Mouse (Mus musculus) c-Kit-positive CD71-positive TER-119-negative erythroid progenitor cells, embryonic 14.5 days (primary cell): ENCODE data around the gene Chd3.

Experiments
- DNase-seq: peaks from one replicate; pipeline ENCODE4 v3.0.0-alpha.2; 2013; ENCODE audit warnings: low read depth

The Chd3 gene

DNA sequence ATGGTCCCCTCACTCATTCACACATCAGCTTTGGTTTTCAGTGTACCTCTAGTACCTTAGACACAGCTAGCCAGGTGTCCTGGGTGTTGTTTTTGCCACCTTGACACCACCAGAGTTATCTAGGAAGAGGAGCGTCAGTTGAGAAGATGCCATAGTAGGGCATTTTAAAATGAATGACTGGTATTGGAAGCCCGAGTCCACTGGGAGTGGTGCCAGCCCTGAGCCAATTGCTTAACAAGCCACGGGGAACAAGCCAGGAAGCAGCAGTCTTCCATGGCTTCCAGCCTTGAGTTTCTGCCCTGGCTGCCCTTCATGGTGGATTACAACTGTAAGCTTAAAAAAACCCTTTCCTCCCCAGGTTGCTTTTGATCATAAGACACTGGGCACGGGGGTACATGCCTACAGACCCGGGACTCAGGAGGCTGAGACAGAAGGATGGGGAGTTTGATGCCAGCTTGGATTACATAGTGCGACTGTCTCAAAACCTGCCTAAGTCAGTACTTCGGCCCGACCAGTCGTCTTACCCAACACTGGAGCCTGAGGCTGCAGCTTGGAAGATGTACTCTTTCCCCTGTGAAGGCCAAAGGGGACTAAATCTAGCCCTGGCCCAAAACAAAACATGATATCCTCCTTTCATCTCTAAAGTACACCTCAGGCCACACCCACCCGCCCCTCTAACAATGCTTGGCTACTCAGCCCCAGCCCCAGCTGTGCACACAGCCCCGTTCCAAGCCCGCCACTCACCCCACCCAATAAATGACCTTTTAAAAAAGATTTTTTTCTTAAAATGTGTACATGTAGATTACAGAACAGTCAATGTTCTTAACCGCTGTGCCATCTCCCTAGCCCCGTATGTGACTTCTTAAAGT lies 20.6 kb upstream of the Chd3 start:
- DNase-seq, result no peak

DNA sequence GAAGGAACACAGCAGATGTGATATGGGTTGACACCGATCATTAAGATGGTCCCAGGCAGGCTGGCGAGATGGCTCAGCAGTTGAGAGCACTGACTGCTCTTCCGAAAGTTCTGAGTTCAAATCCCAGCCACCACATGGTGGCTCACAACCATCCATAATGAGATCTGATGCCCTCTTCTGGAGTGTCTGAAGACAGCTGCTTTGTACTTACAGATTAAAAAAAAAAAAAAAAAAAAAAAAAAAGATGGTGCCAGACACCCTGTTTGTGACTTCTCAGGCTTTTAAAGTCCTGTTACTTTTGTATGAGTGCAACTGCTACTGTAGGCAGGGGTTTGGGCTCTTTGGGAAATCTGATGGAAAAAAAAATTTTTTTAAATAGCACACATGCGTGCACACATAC lies 19.5 kb upstream of the Chd3 start:
- DNase-seq, result no peak

DNA sequence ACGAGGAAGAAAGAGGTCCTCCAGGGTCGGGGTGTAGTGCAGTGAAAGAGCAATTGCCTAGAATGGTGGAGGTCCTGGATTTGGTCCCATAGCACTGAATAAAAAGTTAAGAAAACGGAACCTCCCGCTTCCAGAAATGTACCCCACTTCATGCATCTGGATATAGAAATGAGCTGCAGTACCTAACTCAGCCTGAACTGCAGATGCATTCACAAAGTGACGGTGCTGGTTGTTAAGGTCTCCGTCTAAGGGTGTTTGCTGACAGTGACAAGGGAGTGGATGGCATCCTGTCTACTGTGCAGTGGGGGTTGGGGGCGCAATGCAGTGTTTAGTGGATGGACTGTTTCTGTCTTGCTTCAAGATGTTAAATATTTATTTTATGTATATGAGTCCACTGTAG lies 17.6 kb upstream of the Chd3 start:
- no peak for DNase-seq

DNA sequence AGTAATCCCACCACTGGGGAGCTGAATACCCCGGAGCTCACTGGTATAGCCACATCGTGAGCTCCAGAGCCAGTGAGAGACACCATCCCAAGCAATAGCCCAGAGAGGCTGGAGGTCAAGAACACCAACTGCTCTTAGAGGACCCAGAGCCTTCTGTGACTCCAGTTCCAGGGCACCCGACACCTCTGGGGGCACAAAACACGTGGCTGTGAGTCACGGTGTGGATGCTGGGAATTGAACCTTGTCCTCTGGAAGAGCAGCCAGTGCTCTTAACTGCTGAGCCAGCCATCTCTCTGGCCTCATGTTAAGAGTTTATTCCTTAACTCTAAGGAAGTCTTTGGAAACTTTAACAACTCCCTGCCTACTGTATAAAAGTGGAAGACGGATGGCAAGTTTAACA lies 15.8 kb upstream of the Chd3 start:
- no peak for DNase-seq

DNA sequence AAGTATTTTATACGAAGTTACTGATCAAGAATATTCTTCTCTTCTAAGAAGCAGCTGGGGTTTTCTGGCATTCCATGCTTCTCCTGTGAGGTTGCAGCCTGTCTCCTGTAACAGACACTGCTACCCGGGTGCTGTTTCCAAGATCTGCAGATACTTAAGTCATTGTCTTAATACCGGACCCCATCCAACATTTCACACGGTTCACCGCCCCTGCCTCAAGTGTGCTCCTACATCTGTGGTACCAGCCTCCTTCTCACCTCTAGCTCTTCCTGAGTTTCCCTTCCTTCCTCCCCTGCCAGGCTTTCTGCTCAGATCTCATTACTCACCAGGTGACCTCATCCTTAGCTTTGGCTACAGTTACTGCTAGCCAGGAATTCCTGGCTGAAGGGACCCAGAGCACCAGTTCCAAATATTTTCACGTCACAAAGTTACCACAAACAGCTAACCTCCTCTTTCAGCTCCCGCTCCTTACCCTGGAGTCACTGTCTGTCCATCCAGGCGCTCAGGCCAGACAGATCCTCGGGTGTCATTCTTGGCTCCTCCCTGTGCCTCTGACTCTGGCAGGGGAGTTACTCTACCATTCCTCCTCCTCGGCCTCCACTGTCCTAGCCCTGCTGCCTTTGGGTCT lies 13.4 kb upstream of the Chd3 start:
- DNase-seq, result no peak

DNA sequence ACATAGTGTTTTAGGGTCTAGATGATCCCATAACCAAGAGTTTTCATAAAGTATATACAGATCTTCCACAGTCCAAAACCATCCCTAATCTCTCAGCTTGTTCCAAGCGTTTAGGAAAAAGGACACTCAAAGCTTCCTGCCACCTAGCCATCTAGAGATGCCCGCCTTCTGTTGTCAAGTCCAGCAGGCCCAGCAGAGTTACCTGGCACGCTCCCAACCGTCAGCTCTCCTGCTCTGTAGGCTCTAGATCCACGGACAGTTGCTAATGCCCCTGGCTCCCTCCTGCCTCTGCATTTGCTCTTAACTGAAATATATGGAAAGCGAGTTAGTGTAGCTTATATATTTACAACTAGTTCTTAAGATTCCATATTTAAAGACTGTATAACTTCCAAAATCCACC lies 12.2 kb upstream of the Chd3 start:
- no peak for DNase-seq

DNA sequence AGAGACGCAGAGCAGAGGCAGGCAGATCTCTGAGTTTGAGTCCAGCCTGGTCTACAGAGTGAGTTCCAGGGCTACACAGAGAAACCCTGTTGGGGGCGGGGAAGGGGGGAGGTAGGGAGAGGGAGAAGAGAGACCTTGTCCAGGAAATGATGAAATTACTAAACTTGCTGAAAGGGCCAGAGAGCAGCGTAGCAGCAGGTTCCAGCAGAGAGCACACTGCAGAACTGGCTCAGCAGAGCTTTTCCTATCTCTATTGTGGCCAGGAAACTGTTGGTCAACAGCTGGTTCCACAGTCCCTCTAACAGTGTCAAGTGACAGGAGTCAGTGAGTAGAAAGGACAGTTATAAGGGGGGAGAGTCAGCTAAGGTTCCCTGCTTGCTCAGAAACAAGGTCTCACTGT lies 10.4 kb upstream of the Chd3 start:
- no peak for DNase-seq

DNA sequence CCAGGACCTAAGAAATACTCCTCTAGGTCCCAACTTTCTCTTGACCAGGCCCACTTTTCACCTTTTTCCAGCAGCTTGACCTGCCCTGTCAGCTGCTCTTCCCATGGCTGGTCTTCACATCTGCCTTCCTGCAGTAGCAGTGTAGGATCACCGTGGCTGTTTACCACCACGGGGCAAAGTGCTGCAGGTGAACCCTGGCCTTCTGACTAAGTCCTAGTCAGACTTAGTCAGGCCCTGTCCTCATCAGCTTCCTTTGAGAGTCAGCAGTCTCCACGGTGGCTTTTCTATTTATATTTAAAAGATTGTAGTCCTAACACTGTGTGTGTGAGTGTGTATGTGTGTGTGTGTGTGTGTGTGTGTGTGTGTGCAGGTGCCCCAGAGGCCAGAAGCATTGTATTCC lies 8.6 kb upstream of the Chd3 start:
- no peak for DNase-seq

DNA sequence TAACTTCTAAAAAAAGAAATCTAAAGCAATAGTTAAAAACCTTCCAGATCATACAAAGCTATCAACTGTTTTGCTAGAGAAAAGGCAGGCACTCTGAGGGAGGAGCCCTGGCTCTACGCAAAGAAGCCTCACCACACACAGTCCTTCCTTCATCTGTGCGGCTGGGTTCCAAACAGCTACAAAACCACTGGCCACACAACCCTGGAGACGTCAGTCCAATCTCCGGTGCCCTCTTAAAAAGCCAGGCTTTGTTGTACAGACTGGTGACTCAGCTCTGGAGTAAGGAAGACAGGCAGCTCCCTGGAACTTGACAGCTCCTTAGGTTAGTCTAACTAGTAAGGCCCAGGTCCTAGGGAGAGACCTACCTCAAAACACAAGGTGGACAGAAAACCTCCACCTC lies 6.4 kb upstream of the Chd3 start:
- no peak for DNase-seq

DNA sequence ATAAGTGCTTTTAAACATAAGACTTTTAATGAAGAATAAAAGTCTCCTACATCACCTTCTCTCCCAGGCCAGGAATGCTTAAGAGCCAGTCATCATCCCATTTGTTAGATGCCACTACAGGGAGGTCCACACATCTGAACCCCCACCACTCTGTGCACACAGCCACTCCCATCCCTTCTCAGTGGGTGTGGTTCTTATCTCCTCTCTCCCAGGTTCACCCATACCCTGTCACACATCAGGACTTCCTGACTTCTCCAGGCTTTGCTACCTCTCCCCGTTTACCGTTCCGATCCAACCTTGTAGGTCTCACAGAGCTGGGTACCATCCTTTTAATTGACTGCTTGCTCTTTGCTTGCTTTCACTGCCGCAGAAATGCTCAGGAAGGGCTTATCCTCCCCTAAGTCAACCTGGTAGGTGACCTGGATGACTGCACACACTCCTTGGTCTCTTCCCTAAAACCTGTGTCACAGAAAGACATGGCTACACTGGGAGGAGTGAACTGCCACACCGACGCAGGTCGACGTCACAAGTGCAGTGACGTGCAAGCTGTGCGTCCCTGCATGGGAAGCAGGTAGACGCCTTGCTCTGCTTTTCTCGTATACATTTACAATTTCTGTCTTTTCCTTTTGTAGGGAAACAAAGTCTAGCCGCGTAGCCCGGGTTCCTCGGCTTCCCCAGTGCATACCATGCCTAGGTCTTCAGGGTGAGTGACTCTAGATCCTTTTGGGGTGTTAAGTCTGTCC lies 4.2 kb upstream of the Chd3 start:
- DNase-seq, result no peak

DNA sequence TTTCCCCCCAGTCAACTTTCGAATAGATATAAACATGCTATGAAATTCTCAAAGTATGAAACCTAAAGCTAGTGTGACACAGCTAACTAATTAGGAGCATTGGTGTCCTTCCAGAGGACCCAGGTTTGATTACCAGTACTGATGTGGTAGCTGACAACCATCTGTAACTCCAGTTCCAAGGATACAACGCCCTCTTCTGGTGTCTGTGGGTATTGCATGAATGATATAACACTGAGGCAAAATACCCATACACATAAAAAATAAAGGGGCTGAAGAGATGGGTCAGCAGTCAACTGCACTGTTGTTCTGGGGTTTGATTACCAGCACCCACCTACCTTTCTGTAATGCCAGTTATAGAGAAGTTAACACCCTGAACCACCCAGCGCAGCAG lies 3.6 kb upstream of the Chd3 start:
- DNase-seq, result no peak

DNA sequence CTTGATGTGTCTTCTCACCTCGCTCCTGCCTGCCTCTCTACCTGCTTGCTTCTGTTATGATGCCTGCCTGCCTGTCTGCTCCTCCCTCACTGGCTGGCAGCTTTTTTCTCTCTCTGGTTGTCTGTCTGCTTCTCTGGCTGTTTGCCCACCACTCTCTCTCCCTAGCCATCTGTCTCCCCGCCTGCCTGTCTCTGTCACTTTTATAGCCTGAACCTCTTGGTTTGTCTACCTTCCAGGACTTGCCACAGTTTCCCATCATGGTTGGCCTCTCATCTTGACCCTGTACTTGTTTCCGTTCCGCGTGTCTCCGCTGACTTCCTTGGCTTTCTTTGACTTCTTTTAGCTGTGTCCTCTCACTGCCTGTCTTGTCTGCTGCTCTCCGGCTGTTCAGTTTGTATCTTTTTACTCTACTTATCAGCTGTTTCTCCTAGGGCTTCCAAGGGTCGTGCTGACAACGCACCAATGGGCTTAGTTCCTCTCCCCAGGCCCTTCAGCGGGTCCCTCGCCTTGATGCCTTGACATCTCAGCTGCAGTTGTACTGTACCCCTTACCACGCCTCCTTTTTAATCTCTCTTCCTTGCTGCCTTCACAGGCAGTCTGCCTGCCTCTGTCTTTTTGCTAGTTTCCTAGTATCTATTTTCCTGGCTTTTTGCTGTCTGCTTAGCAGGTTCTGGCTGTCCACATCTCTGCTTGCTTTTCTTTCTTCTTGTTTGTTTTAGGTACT lies 3.0 kb upstream of the Chd3 start:
- no peak for DNase-seq

DNA sequence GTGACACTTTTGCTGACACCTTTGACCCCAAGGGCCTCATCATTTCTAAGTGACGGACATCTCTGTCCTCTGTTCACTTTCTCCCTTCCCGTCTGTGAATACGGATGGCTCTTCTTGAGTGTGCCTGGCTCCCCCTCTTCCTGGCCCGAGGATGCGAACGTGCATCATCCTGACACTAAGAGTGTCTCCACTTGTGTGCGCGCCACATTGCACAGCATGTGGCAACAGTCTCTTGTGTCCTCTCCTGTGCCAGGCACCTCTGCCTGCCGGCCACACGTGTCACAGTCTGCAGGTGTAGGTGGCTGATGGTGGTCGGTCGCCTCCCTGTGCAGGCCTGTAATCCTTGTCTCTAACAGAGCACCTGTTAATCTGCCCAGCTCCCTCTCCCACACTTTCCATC lies 2.4 kb upstream of the Chd3 start:
- no peak for DNase-seq

DNA sequence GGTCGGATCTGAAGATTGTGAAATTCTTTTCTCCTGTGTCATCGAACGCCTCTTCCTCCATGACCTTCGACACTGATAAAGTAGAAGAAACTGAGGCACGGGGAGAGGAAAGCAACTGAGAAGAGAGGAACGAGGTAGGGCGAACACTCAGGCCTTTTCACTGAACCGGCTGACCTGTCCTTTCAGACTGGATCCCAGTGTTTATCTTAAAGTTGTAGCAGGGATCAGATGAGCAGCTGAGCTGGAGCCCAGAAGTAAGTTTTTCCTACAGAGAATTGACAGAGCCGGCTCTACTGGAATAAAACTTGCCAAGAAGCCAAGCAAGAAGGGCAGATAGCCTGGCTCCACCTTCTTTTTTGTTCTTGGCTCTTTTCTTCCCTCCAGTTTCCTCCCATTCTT lies 1.6 kb upstream of the Chd3 start:
- no peak for DNase-seq

DNA sequence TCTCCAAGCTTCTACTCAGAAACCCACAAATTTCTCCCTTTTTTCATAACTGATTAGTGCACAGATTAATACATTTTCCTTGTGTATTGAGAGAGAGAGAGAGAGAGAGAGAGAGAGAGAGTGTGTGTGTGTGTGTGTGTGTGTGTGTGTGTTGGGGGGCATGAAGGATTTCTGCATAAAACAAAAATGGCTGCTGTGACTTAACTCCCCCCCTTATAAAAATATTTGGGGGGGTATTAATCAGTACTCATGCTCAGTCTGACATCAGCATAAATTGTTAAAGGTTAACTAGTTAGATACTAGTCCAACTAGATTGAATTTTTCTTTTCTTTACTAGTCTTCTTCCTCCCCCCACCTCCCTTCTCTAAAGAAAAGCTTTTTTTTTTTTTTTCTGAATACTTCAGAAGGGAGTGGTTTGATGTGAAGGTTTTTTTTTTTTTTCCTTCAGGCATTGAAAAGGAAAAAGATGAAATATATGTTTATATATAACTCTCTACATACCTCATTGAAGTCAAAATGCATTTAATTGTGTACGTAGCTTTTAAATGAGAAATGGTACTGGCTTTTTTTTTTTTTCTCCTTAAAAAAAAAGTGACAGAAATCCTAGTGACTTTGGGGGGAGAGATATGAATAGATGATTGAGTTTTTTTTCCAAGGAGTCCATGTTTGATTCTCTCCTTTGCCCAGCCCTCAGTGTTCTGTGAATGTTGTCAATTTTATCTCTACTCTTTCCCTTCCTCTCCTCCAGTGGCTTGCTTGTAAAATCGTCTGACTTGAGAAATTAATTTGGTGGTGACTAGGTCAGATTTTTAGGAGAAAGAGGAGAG lies 997 bp upstream of the Chd3 start:
- no peak for DNase-seq

DNA sequence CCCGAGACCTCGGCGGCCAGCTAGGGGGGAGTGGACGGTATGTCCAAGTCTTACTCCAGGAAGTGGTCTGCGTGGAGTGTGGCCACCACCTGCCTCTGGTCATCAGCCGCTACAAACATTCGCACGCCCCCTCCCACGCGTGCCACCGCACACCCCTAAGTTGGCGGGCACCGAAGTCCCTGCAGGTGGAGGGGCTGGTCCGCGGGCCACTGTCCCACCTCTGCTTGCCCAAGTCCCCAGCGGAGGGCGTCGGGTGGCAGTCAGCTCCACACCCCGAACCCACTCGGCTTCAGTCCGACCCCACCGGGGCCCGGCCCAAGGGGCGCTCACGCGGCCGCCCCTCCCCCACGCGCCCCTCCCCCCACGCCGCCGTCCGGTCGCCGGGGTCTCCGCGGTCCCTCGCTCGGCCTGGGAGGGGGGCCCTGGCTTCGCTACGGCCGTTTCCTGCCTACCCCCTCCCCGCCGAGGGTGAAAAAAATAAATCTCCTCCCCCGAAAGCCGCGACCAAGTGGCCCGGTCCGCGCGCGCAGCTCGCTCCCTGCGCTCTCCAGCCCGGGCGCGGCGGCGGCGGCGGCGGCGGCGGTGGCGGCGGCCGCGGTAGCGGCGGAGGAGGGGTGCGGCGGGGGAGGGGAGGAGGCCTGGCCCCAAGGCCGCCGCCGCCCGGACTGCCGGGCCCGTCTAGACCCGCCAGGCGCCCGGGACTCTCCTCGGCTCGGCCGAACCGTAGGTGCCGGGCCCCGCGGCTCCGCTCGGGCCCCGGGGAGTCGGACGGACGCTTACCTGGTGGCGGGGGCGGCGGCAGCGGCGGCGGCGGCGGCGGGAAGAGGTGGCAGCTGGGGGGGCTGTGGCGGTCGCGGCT lies 621 bp downstream of the Chd3 start:
- DNase-seq, result no peak

DNA sequence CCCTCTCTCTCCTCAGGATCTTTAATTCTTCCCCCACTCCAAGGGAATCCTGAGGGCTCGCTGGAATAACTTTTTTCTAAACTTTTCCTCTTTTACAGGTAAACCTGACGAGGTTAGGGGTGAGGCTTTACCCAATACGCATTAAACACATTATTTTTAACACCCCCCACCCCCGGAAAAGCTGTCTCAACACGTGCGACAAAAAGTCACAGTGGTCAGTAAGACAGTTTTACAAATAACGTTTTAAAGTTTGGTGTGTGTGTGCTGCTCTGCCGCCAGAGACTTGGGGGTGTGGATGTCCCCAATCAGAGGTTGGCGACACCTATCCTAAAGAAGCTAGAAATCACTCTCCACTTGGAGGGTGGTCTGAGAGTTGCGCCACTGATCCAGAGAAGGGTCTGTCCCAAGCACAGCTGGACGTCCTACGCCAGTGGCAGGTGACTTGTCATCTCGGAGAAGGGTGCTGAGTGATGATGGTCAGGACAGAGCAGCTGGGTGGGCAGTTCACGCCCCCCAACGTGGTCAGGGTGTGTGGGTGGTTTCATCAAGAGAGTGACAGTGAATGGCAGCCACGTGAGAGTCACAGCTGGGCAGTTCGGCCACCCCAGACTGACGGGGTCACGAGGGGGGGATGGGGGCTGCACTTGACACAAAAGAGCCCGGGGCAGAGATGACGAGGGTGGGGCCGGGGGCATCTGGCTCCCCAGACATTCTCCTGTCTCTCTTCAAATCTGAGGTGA lies 1.4 kb downstream of the Chd3 start:
- DNase-seq, result no peak

DNA sequence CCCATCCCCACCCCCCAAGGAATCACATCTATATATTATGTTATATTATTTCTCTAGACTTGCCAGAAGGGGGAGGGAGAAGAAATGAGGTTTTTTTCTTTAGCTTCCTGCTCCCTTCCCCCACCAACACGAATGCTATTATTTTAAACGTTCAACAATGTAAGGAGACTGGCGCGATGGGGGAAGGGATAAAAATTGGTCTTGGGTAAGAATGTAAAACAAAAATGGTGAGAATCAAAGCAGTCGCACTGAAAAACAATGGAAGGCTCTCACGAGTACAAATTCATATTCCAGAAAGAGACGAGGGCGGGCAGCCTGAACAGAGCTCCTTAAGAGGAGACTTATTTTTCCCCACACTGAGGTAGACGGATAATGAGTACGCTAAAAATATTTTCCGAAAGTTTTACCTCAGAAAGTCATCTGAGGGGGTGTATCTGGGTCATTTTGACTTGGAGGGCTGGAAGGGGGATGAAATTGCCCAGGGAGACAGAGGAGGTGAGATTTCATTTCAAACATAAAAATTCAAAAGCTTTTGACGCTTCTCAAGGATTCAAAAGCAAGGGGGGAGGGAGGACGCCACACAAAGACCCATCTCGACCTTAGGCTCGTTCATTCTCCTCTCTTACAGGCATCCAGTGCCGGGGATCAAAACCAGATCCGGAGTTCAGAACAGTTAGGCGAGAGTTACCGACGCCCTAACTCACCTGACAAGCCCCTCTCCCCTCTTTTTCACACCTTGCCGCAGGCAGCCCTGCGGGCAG lies 2.2 kb downstream of the Chd3 start:
- no peak for DNase-seq

DNA sequence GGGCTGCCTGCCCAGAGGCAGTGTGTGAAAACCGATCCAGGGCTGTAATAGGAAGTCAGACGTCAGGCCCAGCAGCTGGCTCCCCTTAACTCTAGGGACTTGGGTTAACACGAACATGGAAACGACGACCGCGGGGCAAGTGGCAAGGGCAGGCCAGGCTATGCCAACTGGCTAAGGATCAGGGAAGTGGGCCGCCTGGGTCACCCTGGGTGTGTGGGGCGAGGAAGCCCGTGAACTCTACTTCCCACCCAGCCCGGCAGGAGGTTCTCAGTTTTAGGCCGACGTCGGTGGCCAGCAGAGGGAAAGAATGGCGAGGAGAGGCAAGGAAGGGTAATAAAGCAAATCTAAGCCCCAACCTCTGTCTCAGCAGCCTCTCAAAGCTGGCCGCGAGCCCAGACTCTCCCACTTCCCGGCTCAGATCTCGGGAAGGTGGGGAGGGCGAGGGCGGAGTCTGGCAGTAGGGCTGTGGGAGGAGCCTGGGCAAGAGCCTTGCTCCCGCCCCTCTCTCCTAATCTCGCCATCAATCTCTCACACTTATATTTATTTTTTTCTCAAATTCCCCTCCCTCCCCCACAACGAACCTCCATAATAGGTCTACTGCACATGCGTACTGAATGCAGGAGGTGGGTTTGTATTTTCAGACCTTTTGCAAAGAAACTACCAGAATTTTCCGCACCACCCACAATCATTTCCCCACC lies 2.9 kb downstream of the Chd3 start:
- no peak for DNase-seq
